Mouse (Mus musculus) thymus, adult 2 months (tissue): ENCODE results near the gene Alkbh3. TPM values are rescaled to one million over a fixed set of nuclear protein-coding genes. Genes with fewer than 3 reads are reported as not detected.
A peak's percentile ranks its signal among the peaks of the same experiment; 100 is the strongest.

Experiments
- DNase-seq: peaks from one replicate; pipeline ENCODE4 v3.0.0; 2021
- H3K27ac ChIP-seq: fragments of 200-500 bp; 2 replicates; pipeline ENCODE4 v1.5.1; 2012; ENCODE audit warnings: low read length, control low read depth; ENCODE audit not compliant: control insufficient read depth, insufficient read depth
- H3K27me3 ChIP-seq: fragments of 200-500 bp; 2 replicates; pipeline ENCODE4 v1.6.1; 2012; ENCODE audit warnings: mild to moderate bottlenecking, low read length, moderate library complexity, mixed read lengths; ENCODE audit not compliant: control insufficient read depth, insufficient read depth
- H3K36me3 ChIP-seq: fragments of 200-500 bp; 2 replicates; pipeline ENCODE4 v1.6.1; 2012; ENCODE audit warnings: mild to moderate bottlenecking, low read length, moderate library complexity; ENCODE audit not compliant: control insufficient read depth, insufficient read depth
- H3K4me1 ChIP-seq: fragments of 200-500 bp; replicated peaks from 2 replicates; pipeline ENCODE4 v1.6.1; 2012; ENCODE audit warnings: low read length; ENCODE audit not compliant: control insufficient read depth, insufficient read depth
- H3K4me3 ChIP-seq: fragments of 200-500 bp; 2 replicates; pipeline ENCODE4 v1.5.1; 2012; ENCODE audit warnings: mild to moderate bottlenecking, low read length, control low read depth, moderate library complexity; ENCODE audit not compliant: control insufficient read depth, insufficient read depth
- CTCF ChIP-seq: fragments of 200-500 bp; IDR thresholded peaks from 2 replicates; pipeline ENCODE4 v1.5.1; 2012; ENCODE audit warnings: mild to moderate bottlenecking, control low read depth, low read length, moderate library complexity, borderline replicate concordance; ENCODE audit not compliant: control insufficient read depth, poor library complexity, insufficient read depth; ENCODE audit errors: extremely low read depth
- POLR2A ChIP-seq: fragments of 200-500 bp; IDR thresholded peaks from 2 replicates; pipeline ENCODE4 v1.6.1; 2012; ENCODE audit warnings: mild to moderate bottlenecking, low read length, control low read depth, moderate library complexity; ENCODE audit not compliant: control insufficient read depth, poor library complexity, insufficient read depth; ENCODE audit errors: extremely low read depth
- WGBS: fragments of 180-500 bp; shearing (Covaris S2); methylation state at CpG from one replicate; pipeline ENCODE4 v1.1.7; 2018; 5-methylcytosine and 5-hydroxymethylcytosine counted together
- polyA plus RNA-seq: library from polyadenylated mRNA; depleted of rRNA; stranded (reverse); fragments of >200 nt; gene quantifications from 2 replicates; pipeline ENCODE4 v1.2.3, GENCODE M21; 2012; rRNA removed

The Alkbh3 gene
- polyA plus RNA-seq, 1 experiment, result 54.3 TPM

DNA sequence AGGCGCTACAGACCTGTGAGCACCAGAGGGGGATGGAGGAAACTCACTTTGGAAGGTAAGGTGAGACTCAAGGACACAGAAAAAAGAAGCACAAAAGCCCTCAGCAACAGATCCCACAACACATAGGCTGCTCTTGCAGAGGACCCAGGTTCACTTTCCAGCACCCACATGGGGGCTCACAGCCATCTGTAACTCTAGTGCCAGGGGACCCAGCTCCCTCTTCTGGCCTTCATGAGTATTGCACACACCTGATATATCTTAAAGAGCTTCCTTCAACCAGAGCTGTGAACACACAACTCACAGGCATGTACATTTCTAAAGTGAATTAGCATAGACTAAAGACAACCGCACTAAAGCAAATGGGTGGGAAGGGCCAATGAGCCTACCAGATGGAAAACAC lies 66.5 kb downstream of the Alkbh3 start:
- no peaks in the 10 kb centered on the region for H3K36me3 ChIP-seq
- no peak for TF ChIP-seq POLR2A
- no peak for TF ChIP-seq CTCF
- no peak overlapping the region for H3K4me3 ChIP-seq
- no peaks in the 10 kb centered on the region for H3K27me3 ChIP-seq
- no peaks in the 10 kb centered on the region for H3K4me1 ChIP-seq
- no peak overlapping the region for H3K27ac ChIP-seq
- 96% methylated on average over 2 of the region's 2 CpGs for WGBS
- DNase-seq, result no peak

GRCm38 (mm10) chr2:93941670-93942069 lies 68.9 kb downstream of the Alkbh3 start:
- TF ChIP-seq CTCF (no peak), POLR2A (no peak)
- WGBS, result 67% methylated on average over 11 of the region's 11 CpGs
- Histone ChIP-seq H3K36me3 (no peaks in the 10 kb centered on the region), H3K4me1 (0 out of 2 replicates have a peak, but pooled peaks cover 2% of the 10 kb centered on the region), H3K27ac (no peak overlapping the region), H3K4me3 (no peak overlapping the region), H3K27me3 (no peaks in the 10 kb centered on the region)
- DNase-seq, result no peak

- H3K36me3 ChIP-seq, result no peaks in the 10 kb centered on the region
- no peak overlapping the region for H3K27ac ChIP-seq
- H3K4me1 ChIP-seq, result 0 out of 2 replicates have a peak, but pooled peaks cover 2% of the 10 kb centered on the region
- DNase-seq, result peak; percentile 2
- 10% methylated on average over 9 of the region's 9 CpGs for WGBS
- H3K27me3 ChIP-seq, result no peaks in the 10 kb centered on the region
- TF ChIP-seq CTCF, result no peak
- TF ChIP-seq POLR2A, result no peak
- no peak overlapping the region for H3K4me3 ChIP-seq
Observed at GRCm38 (mm10) chr2:93938534-93938933, 72.1 kb downstream of the Alkbh3 start.

Other genes with a start within 250 kb of the Alkbh3 start
- gene Ext2, start 188.2 kb downstream of the Alkbh3 start, polyA plus RNA-seq, result 44.3 and 46.6 TPM in 2 replicates
- gene Accs, start 160.9 kb downstream of the Alkbh3 start, polyA plus RNA-seq, result 30.3 and 30.4 TPM in 2 replicates
- gene Accsl, start 141.7 kb downstream of the Alkbh3 start, polyA plus RNA-seq, result 0.23 and 0.46 TPM in 2 replicates
- 7.4 and 8.6 TPM in 2 replicates for gene Gm13889, start 53.6 kb downstream of the Alkbh3 start, polyA plus RNA-seq
- not detected in 2 replicates for gene Gm27027, start 14.5 kb downstream of the Alkbh3 start, polyA plus RNA-seq
- gene Hsd17b12, start 147.2 kb upstream of the Alkbh3 start, polyA plus RNA-seq, result 15.2 and 18.5 TPM in 2 replicates